Mouse (Mus musculus): ENCODE measurements around the gene Olah. TPM values are rescaled to one million over a fixed set of nuclear protein-coding genes. Genes with fewer than 3 reads are reported as not detected.

Olah gene
- total RNA-seq (2023; ENCODE audit: inconsistent age), result not detected in 4 replicates

GRCm38 (mm10) chr2:3397110-3397509 lies at the start of gene Olah:
Olah (minus strand) TSS chr2:3397210.

GRCm38 (mm10) chr2:3423841-3424578 lies 27.0 kb upstream of the Olah start, which contains the start of gene Dclre1c:
Dclre1c (plus strand) TSS chr2:3424131.

GRCm38 (mm10) chr2:3422548-3422947 lies 25.5 kb upstream of the Olah start, which contains the start of gene Meig1:
Meig1 (minus strand) TSS chr2:3422648.

GRCm38 (mm10) chr2:3335611-3336301 lies 61.3 kb downstream of the Olah start, which contains the start of gene Acbd7:
Acbd7 (plus strand) TSS chr2:3336168.

GRCm38 (mm10) chr2:3332484-3333242 lies 64.3 kb downstream of the Olah start, which contains the start of gene Rpp38:
Rpp38 (minus strand) TSS chr2:3332643.

Other genes with a start within 250 kb of the Olah start
- 28.5 to 30.6 TPM (median 29.8 TPM) in 4 replicates for gene Nmt2, start 113.0 kb downstream of the Olah start, total RNA-seq (2023; ENCODE audit: inconsistent age)
- gene Rpp38, start 64.6 kb downstream of the Olah start, total RNA-seq (2023; ENCODE audit: inconsistent age), result 3.2 to 5.2 TPM (median 4.3 TPM) in 4 replicates
- not detected in 4 replicates for gene Acbd7, start 61.0 kb downstream of the Olah start, total RNA-seq (2023; ENCODE audit: inconsistent age)
- 1.0 to 3.5 TPM (median 1.6 TPM) in 4 replicates for gene Meig1, start 25.4 kb upstream of the Olah start, total RNA-seq (2023; ENCODE audit: inconsistent age)
- gene Dclre1c, start 26.9 kb upstream of the Olah start, total RNA-seq (2023; ENCODE audit: inconsistent age), result 60.4 to 82.5 TPM (median 72.7 TPM) in 4 replicates
- gene Suv39h2, start 77.8 kb upstream of the Olah start, total RNA-seq (2023; ENCODE audit: inconsistent age), result 1.5 to 3.0 TPM (median 2.5 TPM) in 4 replicates
- gene Gm45902, start 115.6 kb upstream of the Olah start, total RNA-seq (2023; ENCODE audit: inconsistent age), result 36.8 to 41.9 TPM (median 37.8 TPM) in 4 replicates
- 171 to 197 TPM (median 182 TPM) in 4 replicates for gene Hspa14, start 115.6 kb upstream of the Olah start, total RNA-seq (2023; ENCODE audit: inconsistent age)
- 0.54 to 1.4 TPM (median 0.96 TPM) in 4 replicates for gene Cdnf, start 115.8 kb upstream of the Olah start, total RNA-seq (2023; ENCODE audit: inconsistent age)
- 364 to 402 TPM (median 379 TPM) in 4 replicates for gene Fam107b, start 173.3 kb upstream of the Olah start, total RNA-seq (2023; ENCODE audit: inconsistent age)